Mouse (Mus musculus): ENCODE measurements around the gene Gje1. TPM values are rescaled to one million over a fixed set of nuclear protein-coding genes. Genes with fewer than 3 reads are reported as not detected.

Gene Gje1
- polyA plus RNA-seq, 1 experiment from 2014 or later: not detected

GRCm38 (mm10) chr10:14690349-14690748 lies 27.7 kb downstream of the Gje1 start:
- no peak overlapping the region for H3K9ac ChIP-seq (ENCODE audit: low read depth, low read length)
- H3K4me2 ChIP-seq (replicated peaks; ENCODE audit: low read depth, low read length): no peak overlapping the region
- H3K27ac ChIP-seq (ENCODE audit: low read depth, low read length): no peak overlapping the region
- 0 out of 2 replicates have a peak, but pooled peaks cover 3% of the 10 kb centered on the region for H3K4me1 ChIP-seq (ENCODE audit: control insufficient read depth, insufficient read depth, low read length)
- no peaks in the 10 kb centered on the region for H3K9me3 ChIP-seq (ENCODE audit: control insufficient read depth, low read length)
- 90% methylated on average over 3 of the region's 3 CpGs for WGBS
- H3K36me3 ChIP-seq (ENCODE audit: control insufficient read depth, insufficient read depth, low read length): peaks cover 9% of the 10 kb centered on the region; the same call in 1 of the 2 replicates
- H3K27me3 ChIP-seq (ENCODE audit: control insufficient read depth, insufficient read depth, low read length): no peaks in the 10 kb centered on the region
- no peak overlapping the region for H3K4me3 ChIP-seq (ENCODE audit: low read length)
- no peak for ATAC-seq (ENCODE audit: low FRiP score, low TSS enrichment)

GRCm38 (mm10) chr10:14688785-14689442 lies 29.1 kb downstream of the Gje1 start:
- Histone ChIP-seq H3K9ac (ENCODE audit: low read depth, low read length) (no peak overlapping the region), H3K27me3 (ENCODE audit: control insufficient read depth, insufficient read depth, low read length) (no peaks in the 10 kb centered on the region), H3K4me1 (ENCODE audit: control insufficient read depth, insufficient read depth, low read length) (0 out of 2 replicates have a peak, but pooled peaks cover 3% of the 10 kb centered on the region), H3K27ac (ENCODE audit: low read depth, low read length) (no peak overlapping the region), H3K36me3 (ENCODE audit: control insufficient read depth, insufficient read depth, low read length) (peaks cover 9% of the 10 kb centered on the region; the same call in 1 of the 2 replicates), H3K4me2 (replicated peaks; ENCODE audit: low read depth, low read length) (no peak overlapping the region), H3K9me3 (ENCODE audit: control insufficient read depth, low read length) (no peaks in the 10 kb centered on the region), H3K4me3 (ENCODE audit: low read length) (no peak overlapping the region)
- 80% methylated on average over 6 of the region's 6 CpGs for WGBS
- no peak for ATAC-seq (ENCODE audit: low FRiP score, low TSS enrichment)

- H3K36me3 ChIP-seq (ENCODE audit: control insufficient read depth, insufficient read depth, low read length): peaks cover 12% of the 10 kb centered on the region; the same call in 1 of the 2 replicates
- H3K27ac ChIP-seq (ENCODE audit: low read depth, low read length): no peak overlapping the region
- WGBS: 97% methylated on average over 1 of the region's 1 CpGs
- no peaks in the 10 kb centered on the region for H3K4me1 ChIP-seq (ENCODE audit: control insufficient read depth, insufficient read depth, low read length)
- no peak for ATAC-seq (ENCODE audit: low FRiP score, low TSS enrichment)
- no peak overlapping the region for H3K9ac ChIP-seq (ENCODE audit: low read depth, low read length)
- no peaks in the 10 kb centered on the region for H3K27me3 ChIP-seq (ENCODE audit: control insufficient read depth, insufficient read depth, low read length)
- H3K9me3 ChIP-seq (ENCODE audit: control insufficient read depth, low read length): no peaks in the 10 kb centered on the region
- H3K4me2 ChIP-seq (replicated peaks; ENCODE audit: low read depth, low read length): no peak overlapping the region
- no peak overlapping the region for H3K4me3 ChIP-seq (ENCODE audit: low read length)
These were observed 32.4 kb downstream of the Gje1 start for GRCm38 (mm10) chr10:14685663-14686062.

- Histone ChIP-seq H3K27ac (ENCODE audit: low read depth, low read length) (no peak overlapping the region), H3K36me3 (ENCODE audit: control insufficient read depth, insufficient read depth, low read length) (peaks cover 25% of the 10 kb centered on the region; the same call in 1 of the 2 replicates), H3K9ac (ENCODE audit: low read depth, low read length) (no peak overlapping the region), H3K4me1 (ENCODE audit: control insufficient read depth, insufficient read depth, low read length) (no peaks in the 10 kb centered on the region), H3K9me3 (ENCODE audit: control insufficient read depth, low read length) (no peaks in the 10 kb centered on the region), H3K4me3 (ENCODE audit: low read length) (no peak overlapping the region), H3K27me3 (ENCODE audit: control insufficient read depth, insufficient read depth, low read length) (no peaks in the 10 kb centered on the region), H3K4me2 (replicated peaks; ENCODE audit: low read depth, low read length) (no peak overlapping the region)
- no peak for ATAC-seq (ENCODE audit: low FRiP score, low TSS enrichment)
- WGBS: 98% methylated on average over 2 of the region's 2 CpGs
These were observed 51.9 kb downstream of the Gje1 start for GRCm38 (mm10) chr10:14666147-14666546.

Other genes starting within 250 kb of the Gje1 start
- gene Adgrg6, start 172.6 kb downstream of the Gje1 start, polyA plus RNA-seq (2014; fragmentation: Nextera tagmentation; extraction: Ambion mirVana): 4.4 and 8.9 TPM in 2 replicates
- 118 and 121 TPM in 2 replicates for gene Vta1, start 12.7 kb downstream of the Gje1 start, polyA plus RNA-seq (2014; fragmentation: Nextera tagmentation; extraction: Ambion mirVana)
- gene Nmbr, start 12.6 kb downstream of the Gje1 start, polyA plus RNA-seq (2014; fragmentation: Nextera tagmentation; extraction: Ambion mirVana): 0.41 TPM in 1 of 2 replicates, not detected in the other